Mouse (Mus musculus): ENCODE measurements around the gene Mettl7a1.

- TF ChIP-seq POLR2A (IDR thresholded peaks at IDR 0.05; ENCODE audit: borderline replicate concordance, control insufficient read depth, low read depth, low read length): no peak
- TF ChIP-seq CTCF (IDR thresholded peaks at IDR 0.05; ENCODE audit: control insufficient read depth, insufficient read depth, low read length): no peak
Observed at GRCm38 (mm10) chr15:100269776-100270175, 34.2 kb upstream of the Mettl7a1 start.
